Comparison of ENCODE assay signal across 1 mouse cellular context in genomic region chr2:121505942-121506882, GRCm38 (mm10).
TF ChIP-seq lines count a peak whose summit lies in the region.

Gene Mfap1a (minus strand): TSS chr2:121506665.
Gene Wdr76 (plus strand): TSS chr2:121506723.

TF ChIP-seq in CH12.LX, 34 proteins besides CTCF, POLR2A, EP300 and RAD21 (continued from another document):
- TF ChIP-seq MXI1 (IDR thresholded peaks at IDR 0.05; ENCODE audit: low read depth, low read length) (peak; percentile 66; the same call in 1 of the 2 replicates), ELF1 (IDR thresholded peaks at IDR 0.05; ENCODE audit: low read depth, low read length) (peak; percentile 88), ETS1 (conservative IDR thresholded peaks at IDR 0.05; ENCODE audit: low read depth, low read length) (peak; percentile 58), SIN3A (IDR thresholded peaks at IDR 0.05; ENCODE audit: low read length) (peak; percentile 97), TBP (conservative IDR thresholded peaks at IDR 0.05; ENCODE audit: low read depth, low read length) (peak; percentile 96), ZMIZ1 (IDR thresholded peaks at IDR 0.05; ENCODE audit: low read depth, low read length) (peak; percentile 87), POLR2AphosphoS2 (IDR thresholded peaks at IDR 0.05; ENCODE audit: low read depth, low read length) (peak; percentile 65; the same call in 1 of the 2 replicates), TCF12 (IDR thresholded peaks at IDR 0.05; ENCODE audit: low read depth, low read length) (peak; percentile 94), NELFE (IDR thresholded peaks at IDR 0.05; ENCODE audit: low read depth, low read length) (peak; percentile 96), HCFC1 (IDR thresholded peaks at IDR 0.05; ENCODE audit: low read depth, low read length) (peak; percentile 86), KAT2A (IDR thresholded peaks at IDR 0.05; ENCODE audit: insufficient replicate concordance, low read length) (peak; percentile 93), E2F4 (IDR thresholded peaks at IDR 0.05; ENCODE audit: insufficient replicate concordance, low read depth, low read length) (peak; percentile 100)
